ENCODE assay signal across 28 mouse cellular contexts in genomic region chr14:29976927-29977326, GRCm38 (mm10). TPM values are rescaled to one million over a fixed set of nuclear protein-coding genes. Genes with fewer than 3 reads are reported as not detected.
"Had no signal": no experiment of that assay in that cellular context is flagged by ENCODE, and none has a peak within 500 bp of the region (broad histone marks: within the 10 kb centered on the region; RNA-seq: fewer than 3 reads in every experiment).

No protein-coding gene starts in this region.

- H3K27ac ChIP-seq: forebrain, embryonic 15.5 days; heart, adult 2 months; heart, embryonic 13.5 days; heart, embryonic 15.5 days; hindbrain, embryonic 13.5 days; hindbrain, embryonic 15.5 days; hindbrain, postnatal 0 days; kidney, embryonic 15.5 days; limb, embryonic 13.5 days; limb, embryonic 15.5 days had no signal

- H3K4me2 ChIP-seq: forebrain, embryonic 15.5 days; heart, embryonic 11.5 days; heart, embryonic 13.5 days; heart, embryonic 15.5 days; hindbrain, embryonic 13.5 days; hindbrain, embryonic 15.5 days; kidney, embryonic 15.5 days; limb, embryonic 13.5 days; limb, embryonic 15.5 days had no signal

- ATAC-seq: forebrain, embryonic 15.5 days; forebrain, postnatal 0 days; hindbrain, postnatal 0 days had no signal

- H3K27me3 ChIP-seq: forebrain, embryonic 15.5 days; heart, embryonic 13.5 days; heart, embryonic 15.5 days; hindbrain, embryonic 13.5 days; hindbrain, embryonic 15.5 days; kidney, embryonic 15.5 days; limb, embryonic 13.5 days; limb, embryonic 15.5 days had no signal

- H3K9me3 ChIP-seq: forebrain, embryonic 15.5 days; heart, embryonic 13.5 days; heart, embryonic 15.5 days; hindbrain, embryonic 13.5 days; hindbrain, embryonic 15.5 days; limb, embryonic 15.5 days had no signal

- H3K9ac ChIP-seq: forebrain, embryonic 15.5 days; forebrain, postnatal 0 days; heart, embryonic 13.5 days; heart, embryonic 15.5 days; hindbrain, embryonic 13.5 days; hindbrain, embryonic 15.5 days; kidney, embryonic 15.5 days; limb, embryonic 13.5 days; limb, embryonic 15.5 days had no signal

- H3K4me3 ChIP-seq: forebrain, embryonic 15.5 days; heart, adult 2 months; heart, embryonic 13.5 days; heart, embryonic 15.5 days; hindbrain, embryonic 13.5 days; hindbrain, embryonic 15.5 days; kidney, embryonic 15.5 days; limb, embryonic 13.5 days; limb, embryonic 15.5 days had no signal

- DNase-seq: forebrain, postnatal 0 days; gastrocnemius, postnatal 14 days; gastrocnemius, postnatal 36 days; heart, adult 11 months; heart, adult 2 months; heart, postnatal 14 days; heart, postnatal 36 days; kidney, adult 11 months; kidney, adult 2 months; kidney, adult 9 months; kidney, postnatal 14 days; kidney, postnatal 36 days; layer of hippocampus, adult 9-11 months; layer of hippocampus, postnatal 36 days; left cerebral cortex, postnatal 4 days had no signal

RNA-seq across cellular contexts. Expression of gene Il17rb, which starts 31.8 kb away (rescaled TPM):
- total RNA-seq: gastrocnemius, postnatal 36 days; heart, adult 2 months; heart, postnatal 36 days had no signal

RNA-seq across cellular contexts. Expression of gene Chdh, which starts 31.9 kb away (rescaled TPM):
- polyA plus RNA-seq: heart, postnatal 0 days; hindbrain, embryonic 11.5 days; limb, embryonic 11.5 days had no signal
